Comparison of ENCODE assay signal across 12 mouse cellular contexts in the genomic region with DNA sequence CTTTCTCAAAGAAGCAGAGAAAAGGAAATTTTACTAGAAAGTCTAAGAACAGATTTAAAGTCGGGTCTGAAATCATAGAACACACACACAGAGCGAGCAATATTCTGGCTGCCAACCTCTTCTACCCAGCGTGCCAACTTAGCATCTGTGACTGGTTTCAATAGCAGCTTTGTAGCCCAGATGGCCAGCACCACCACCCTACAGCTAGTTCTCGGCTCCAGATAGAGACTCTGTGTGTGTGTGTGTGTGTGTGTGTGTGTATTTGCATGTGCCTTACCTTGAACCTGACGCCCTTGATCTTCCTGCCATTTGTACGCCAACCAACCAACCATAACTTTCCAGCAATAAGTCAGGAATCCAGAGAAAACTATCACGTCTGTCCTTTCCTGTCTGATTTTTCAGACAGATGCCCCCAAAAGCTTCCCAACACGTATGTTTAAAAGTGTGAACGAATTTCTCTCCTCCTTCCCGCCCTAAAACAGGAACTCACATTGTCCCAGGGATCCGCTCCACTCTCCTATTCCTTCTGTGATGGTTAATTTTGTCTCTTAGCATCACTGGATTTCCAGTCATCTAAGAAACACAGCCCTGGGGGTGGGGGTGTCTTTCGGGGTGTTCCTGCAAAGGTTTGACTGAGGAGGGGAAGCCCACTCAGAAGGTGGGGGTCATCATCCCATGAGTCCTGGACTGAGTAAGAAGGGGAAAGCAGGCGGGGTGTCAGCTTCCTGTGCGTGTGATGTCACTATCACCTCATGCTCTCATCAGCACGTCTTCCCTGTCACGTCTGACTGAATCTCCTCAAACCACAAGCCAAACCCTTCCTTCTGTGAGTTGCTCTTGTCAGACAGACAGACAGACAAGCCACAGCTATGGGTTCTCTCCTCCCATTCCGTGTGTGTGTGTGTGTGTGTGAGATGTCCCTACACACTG. TPM values are rescaled to one million over a fixed set of nuclear protein-coding genes. Genes with fewer than 3 reads are reported as not detected.
DNase-seq lines count a peak whose midpoint lies in the region; ATAC-seq and TF ChIP-seq lines count a peak whose summit lies in the region.
"Had no signal": no experiment of that assay in that cellular context is flagged by ENCODE, and none has a peak within 500 bp of the region (broad histone marks: within the 10 kb centered on the region; RNA-seq: fewer than 3 reads in every experiment).

No protein-coding gene starts in this region.

- H3K4me3 ChIP-seq in hindbrain, embryonic 13.5 days: no peak overlapping the region
- no peak overlapping the region for H3K4me3 ChIP-seq in hindbrain, embryonic 11.5 days (ENCODE audit: low read depth, low read length)
- no peak overlapping the region for H3K4me3 ChIP-seq in layer of hippocampus, adult 2 months
- H3K4me3 ChIP-seq: embryonic facial prominence, embryonic 15.5 days; limb, embryonic 12.5 days had no signal

- TF ChIP-seq CTCF in layer of hippocampus, adult 2 months (conservative IDR thresholded peaks at IDR 0.05): no peak

- H3K27me3 ChIP-seq in hindbrain, embryonic 13.5 days: no peaks in the 10 kb centered on the region
- H3K27me3 ChIP-seq in hindbrain, embryonic 11.5 days (ENCODE audit: control insufficient read depth, insufficient read depth, low read length): 0 out of 2 replicates have a peak, but pooled peaks cover 3% of the 10 kb centered on the region
- H3K27me3 ChIP-seq: limb, embryonic 12.5 days had no signal

- H3K9me3 ChIP-seq in hindbrain, embryonic 13.5 days: no peaks in the 10 kb centered on the region
- no peaks in the 10 kb centered on the region for H3K9me3 ChIP-seq in hindbrain, embryonic 11.5 days (ENCODE audit: control insufficient read depth, low read length)
- H3K9me3 ChIP-seq: embryonic facial prominence, embryonic 15.5 days; limb, embryonic 12.5 days had no signal

- H3K9ac ChIP-seq in hindbrain, embryonic 13.5 days: no peak overlapping the region
- H3K9ac ChIP-seq in hindbrain, embryonic 11.5 days (ENCODE audit: low read depth, low read length): no peak overlapping the region
- H3K9ac ChIP-seq: embryonic facial prominence, embryonic 15.5 days; limb, embryonic 12.5 days had no signal

- no peak for ATAC-seq in hindbrain, embryonic 13.5 days (ENCODE audit: low FRiP score)
- ATAC-seq in hindbrain, embryonic 11.5 days (ENCODE audit: low FRiP score): no peak

- H3K4me1 ChIP-seq in hindbrain, embryonic 13.5 days (replicated peaks): peaks cover 53% of the 10 kb centered on the region
- H3K4me1 ChIP-seq in hindbrain, embryonic 11.5 days (replicated peaks; ENCODE audit: control insufficient read depth, insufficient read depth, low read length): peaks cover 4% of the 10 kb centered on the region; the same call in 1 of the 2 replicates

- 87% methylated on average over 17 of the region's 17 CpGs for WGBS in hindbrain, embryonic 13.5 days
- WGBS in hindbrain, embryonic 11.5 days: 88% methylated on average over 17 of the region's 17 CpGs

- no peaks in the 10 kb centered on the region for H3K36me3 ChIP-seq in hindbrain, embryonic 13.5 days
- H3K36me3 ChIP-seq in hindbrain, embryonic 11.5 days (ENCODE audit: control insufficient read depth, insufficient read depth, low read length): no peaks in the 10 kb centered on the region
- H3K36me3 ChIP-seq: embryonic facial prominence, embryonic 15.5 days; limb, embryonic 12.5 days had no signal

- 0 out of 2 replicates have a peak overlapping the region, but pooled peaks have one; percentile 18 for H3K27ac ChIP-seq in hindbrain, embryonic 13.5 days
- H3K27ac ChIP-seq in hindbrain, embryonic 11.5 days (ENCODE audit: low read depth, low read length): no peak overlapping the region
- peak overlapping the region; percentile 86 for H3K27ac ChIP-seq in layer of hippocampus, adult 2 months
- H3K27ac ChIP-seq: embryonic facial prominence, embryonic 15.5 days; limb, embryonic 12.5 days had no signal

- DNase-seq in hindbrain, embryonic 11.5 days (ENCODE audit: low spot score): no peak
- DNase-seq in cerebellum, adult 9-11 months: peak; percentile 92
- peak; percentile 85 for DNase-seq in layer of hippocampus, adult 2 months (ENCODE audit: low spot score in 2 of 2)
- peak; percentile 80 for DNase-seq in right cerebral cortex, adult 18-20 months
- no peak for DNase-seq in spleen, postnatal 10 days (ENCODE audit: low spot score in 2 of 2)
- DNase-seq in thymus, postnatal 14 days: no peak
- no peak for DNase-seq in Muller cell, postnatal 12 days (ENCODE audit: inconsistent ontology term)
- DNase-seq: adrenal gland, adult 8-10 months had no signal

- H3K4me2 ChIP-seq in hindbrain, embryonic 13.5 days: no peak overlapping the region
- no peak overlapping the region for H3K4me2 ChIP-seq in hindbrain, embryonic 11.5 days (replicated peaks; ENCODE audit: low read depth, low read length)
- H3K4me2 ChIP-seq: embryonic facial prominence, embryonic 15.5 days; limb, embryonic 12.5 days had no signal

RNA-seq across cellular contexts. Expression of a gene that starts 3.3 kb away (rescaled TPM):
- 14.4 and 19.1 TPM in 2 replicates for polyA plus RNA-seq in hindbrain, embryonic 13.5 days (2015; fragmentation: Nextera tagmentation; extraction: Ambion mirVana)
- 14.8 and 16.8 TPM in 2 replicates for polyA plus RNA-seq in hindbrain, embryonic 11.5 days (2014; fragmentation: Nextera tagmentation; extraction: Ambion mirVana)
- 10 to 100 TPM; 42.5 to 47.0 TPM for total RNA-seq in layer of hippocampus, adult 2 months (2021)

RNA-seq across cellular contexts. Expression of a gene that starts 6.3 kb away (rescaled TPM):
- 0.18 and 0.25 TPM in 2 replicates for polyA plus RNA-seq in hindbrain, embryonic 13.5 days (2015; fragmentation: Nextera tagmentation; extraction: Ambion mirVana)
- polyA plus RNA-seq in hindbrain, embryonic 11.5 days (2014; fragmentation: Nextera tagmentation; extraction: Ambion mirVana): 0.13 and 0.19 TPM in 2 replicates
- not detected for total RNA-seq in layer of hippocampus, adult 2 months (2021)
- total RNA-seq: adrenal gland, adult 8-10 months had no signal
- polyA plus RNA-seq: embryonic facial prominence, embryonic 15.5 days; heart, postnatal 0 days; limb, embryonic 12.5 days had no signal

RNA-seq across cellular contexts. Expression of a gene that starts 38.5 kb away (rescaled TPM):
- polyA plus RNA-seq in hindbrain, embryonic 13.5 days (2015; fragmentation: Nextera tagmentation; extraction: Ambion mirVana): 126 and 132 TPM in 2 replicates
- polyA plus RNA-seq in hindbrain, embryonic 11.5 days (2014; fragmentation: Nextera tagmentation; extraction: Ambion mirVana): 167 and 171 TPM in 2 replicates
- total RNA-seq in layer of hippocampus, adult 2 months (2021): 10 to 100 TPM; 34.0 to 36.0 TPM

RNA-seq across cellular contexts. Expression of a gene that starts 58.4 kb away (rescaled TPM):
- not detected in 2 replicates for polyA plus RNA-seq in hindbrain, embryonic 13.5 days (2015; fragmentation: Nextera tagmentation; extraction: Ambion mirVana)
- polyA plus RNA-seq in hindbrain, embryonic 11.5 days (2014; fragmentation: Nextera tagmentation; extraction: Ambion mirVana): not detected in 2 replicates
- total RNA-seq in layer of hippocampus, adult 2 months (2021): under 1 TPM in 1 of 2 experiments, not detected in 1; 0.59 TPM
- polyA plus RNA-seq: embryonic facial prominence, embryonic 15.5 days; heart, postnatal 0 days; limb, embryonic 12.5 days had no signal

Comparison
In these comparisons a context has a peak if more than half of its experiments do, and no peak if none do; other contexts are left out.
1. DNase-seq: peak in cerebellum, adult 9-11 months (single experiment), layer of hippocampus, adult 2 months (2 of 2) and right cerebral cortex, adult 18-20 months (single experiment); none in hindbrain, embryonic 11.5 days (single experiment), spleen, postnatal 10 days (0 of 2), thymus, postnatal 14 days (single experiment) and Muller cell, postnatal 12 days (single experiment).